Mouse (Mus musculus) embryo, embryonic 11.5 days (tissue): ENCODE measurements around the gene Ankrd12.

Source experiments
- DNase-seq: peaks from one replicate; pipeline ENCODE4 v3.0.0-alpha.2; 2012; ENCODE audit warnings: low read depth, low spot score

Gene Ankrd12

DNA sequence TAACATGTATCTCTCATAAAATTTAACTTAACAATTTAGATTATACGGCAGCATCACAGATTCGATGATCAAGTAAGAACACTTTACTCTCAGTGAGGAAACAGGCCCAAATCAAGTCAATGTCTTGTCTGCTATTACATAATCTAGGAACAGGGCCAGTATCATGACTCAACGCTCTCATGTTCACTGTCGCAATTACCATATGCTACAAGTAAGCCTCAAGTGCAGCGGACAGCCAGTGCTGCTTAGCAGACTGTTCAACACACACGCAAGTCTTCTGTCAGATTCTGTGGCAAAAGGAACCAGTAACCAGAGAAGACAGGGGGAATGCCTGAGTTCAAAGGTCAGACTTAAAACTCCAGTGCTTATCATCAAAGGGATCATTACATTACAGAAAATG, 145.9 kb downstream of the Ankrd12 start:
- no peak for DNase-seq

DNA sequence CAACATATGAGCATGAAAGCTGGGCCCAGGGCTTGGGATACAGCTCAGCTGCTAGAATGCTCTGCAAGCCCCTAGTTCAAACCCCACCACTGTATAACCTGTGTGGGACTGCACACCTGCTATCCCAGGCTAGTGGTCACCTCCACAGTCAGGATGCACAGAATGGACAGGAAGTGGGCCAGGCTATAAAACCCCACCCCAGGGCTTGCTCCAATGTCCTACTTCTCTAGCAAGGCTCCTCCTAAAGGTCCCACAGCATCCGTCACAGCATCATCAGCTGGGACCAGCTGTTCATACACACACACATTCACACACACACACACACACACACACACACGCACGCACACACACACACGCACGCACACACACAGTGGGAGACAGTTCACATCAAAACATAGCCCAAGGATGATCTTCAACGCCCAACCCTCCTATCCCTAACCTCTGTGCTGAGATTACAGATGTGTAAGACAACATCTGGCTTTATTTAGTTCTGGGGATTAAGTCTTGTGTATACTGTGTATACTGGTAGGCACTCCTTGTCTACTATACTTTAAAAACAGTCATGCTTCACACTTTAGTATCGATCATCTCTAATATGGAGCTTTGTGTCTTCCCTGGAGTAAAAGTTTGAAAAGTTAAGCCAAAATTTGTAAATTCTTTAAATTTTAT, 146.6 kb downstream of the Ankrd12 start:
- no peak for DNase-seq

DNA sequence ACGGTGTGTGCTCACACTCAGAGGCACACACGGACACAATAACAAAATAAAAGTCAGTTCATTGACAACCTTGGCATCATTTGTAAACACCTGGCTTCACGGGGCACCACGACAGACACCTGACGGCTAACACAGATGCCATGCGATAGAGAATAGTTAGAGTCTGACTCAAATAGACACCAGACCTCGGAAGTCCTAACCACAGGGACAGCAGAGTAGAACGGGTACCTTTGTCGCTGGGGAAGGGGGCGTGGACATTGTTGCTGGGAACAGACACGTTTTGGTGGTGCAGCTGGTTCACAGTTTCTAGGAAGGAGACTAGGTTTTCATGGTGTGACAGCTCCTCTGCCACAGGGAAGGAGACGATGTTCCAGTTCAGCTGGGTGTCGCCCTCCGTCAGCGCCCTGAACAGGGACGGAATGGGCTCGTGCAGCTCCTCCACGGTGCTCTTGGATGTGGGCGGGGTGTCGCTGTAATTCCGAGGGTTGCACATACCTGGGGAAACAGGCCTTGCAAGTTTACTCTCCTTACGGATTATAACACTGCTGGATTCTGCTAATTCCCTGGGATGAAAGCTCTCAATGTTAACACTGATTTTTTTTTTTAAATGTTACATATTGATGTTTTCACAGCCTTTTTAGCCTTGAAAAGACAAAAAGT, 147.4 kb downstream of the Ankrd12 start:
- DNase-seq = no peak

DNA sequence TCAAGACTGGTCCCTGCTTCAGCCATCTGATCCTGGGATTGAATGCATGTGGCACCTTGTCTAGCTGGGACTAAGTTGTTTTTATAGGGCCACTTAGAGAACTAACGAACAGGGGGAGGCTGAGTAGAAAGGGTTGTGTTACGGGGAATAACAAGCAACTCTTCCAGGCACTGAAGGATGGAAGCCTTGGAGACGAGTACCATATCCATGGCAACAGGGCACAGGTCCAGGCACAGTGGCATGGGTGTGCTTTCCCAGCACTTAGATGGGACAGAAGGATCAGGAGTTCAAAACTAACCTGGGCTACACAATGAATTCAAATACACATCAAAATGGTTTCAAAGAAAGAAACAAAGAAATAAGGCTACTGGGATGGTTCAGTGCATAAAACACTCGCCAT, 149.8 kb downstream of the Ankrd12 start:
- no peak for DNase-seq

DNA sequence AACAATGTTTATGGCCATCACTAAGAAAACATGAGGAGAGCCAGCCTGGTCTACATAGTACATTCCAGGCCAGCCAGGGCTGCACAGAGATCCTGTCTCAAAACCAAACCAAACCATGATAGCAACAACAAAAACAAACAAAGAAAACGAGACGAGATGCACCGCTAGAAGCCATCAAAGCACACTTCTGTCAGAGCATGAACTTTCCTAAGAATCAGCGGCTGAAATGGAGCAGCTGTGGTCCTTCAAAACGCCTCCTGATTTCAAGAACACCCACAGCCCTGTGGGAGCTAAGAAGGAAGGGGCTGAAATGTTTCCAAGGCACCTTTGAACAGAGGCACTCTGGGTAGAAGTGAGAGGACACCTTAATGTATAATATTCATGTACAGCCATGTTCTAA, 152.7 kb downstream of the Ankrd12 start:
- DNase-seq = no peak

DNA sequence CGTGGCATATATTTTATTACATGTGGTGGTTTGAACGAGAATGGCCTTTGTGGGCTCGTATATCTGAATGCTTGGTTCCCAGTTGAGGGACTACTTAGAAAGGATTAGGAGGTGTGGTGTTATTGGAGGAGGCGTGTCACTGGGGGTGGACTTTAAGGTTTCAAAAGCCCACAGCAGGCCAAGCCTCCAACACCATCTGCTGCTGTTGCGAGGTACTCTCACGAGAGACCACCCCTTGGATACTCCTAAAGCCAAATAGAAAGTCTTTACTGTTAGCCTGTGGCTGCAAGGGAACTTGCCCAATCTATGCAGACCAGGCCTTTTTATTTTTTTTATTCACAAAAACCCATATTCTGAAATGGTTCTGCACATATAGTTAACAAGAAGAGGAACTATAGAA, 154.9 kb downstream of the Ankrd12 start:
- no peak for DNase-seq

DNA sequence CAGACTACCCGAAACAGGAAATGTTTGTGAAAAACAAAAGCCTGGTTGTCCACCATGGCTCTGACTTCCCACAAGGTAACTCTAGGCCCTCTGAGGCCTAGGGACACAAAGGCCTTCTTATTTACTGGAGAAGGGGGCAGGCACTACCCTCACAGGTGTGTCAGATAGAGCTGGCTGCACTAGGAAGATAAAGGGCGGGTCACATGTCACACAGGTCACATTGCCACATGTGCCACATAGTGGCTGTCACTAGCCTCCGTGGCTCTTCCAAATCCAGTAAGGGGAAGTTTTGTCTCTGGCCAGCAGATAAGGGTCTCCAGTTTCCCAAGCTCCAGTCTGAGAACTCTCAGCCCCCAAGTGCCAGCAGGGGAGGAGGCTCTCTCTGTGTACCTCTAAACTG, 157.7 kb downstream of the Ankrd12 start:
- no peak for DNase-seq

DNA sequence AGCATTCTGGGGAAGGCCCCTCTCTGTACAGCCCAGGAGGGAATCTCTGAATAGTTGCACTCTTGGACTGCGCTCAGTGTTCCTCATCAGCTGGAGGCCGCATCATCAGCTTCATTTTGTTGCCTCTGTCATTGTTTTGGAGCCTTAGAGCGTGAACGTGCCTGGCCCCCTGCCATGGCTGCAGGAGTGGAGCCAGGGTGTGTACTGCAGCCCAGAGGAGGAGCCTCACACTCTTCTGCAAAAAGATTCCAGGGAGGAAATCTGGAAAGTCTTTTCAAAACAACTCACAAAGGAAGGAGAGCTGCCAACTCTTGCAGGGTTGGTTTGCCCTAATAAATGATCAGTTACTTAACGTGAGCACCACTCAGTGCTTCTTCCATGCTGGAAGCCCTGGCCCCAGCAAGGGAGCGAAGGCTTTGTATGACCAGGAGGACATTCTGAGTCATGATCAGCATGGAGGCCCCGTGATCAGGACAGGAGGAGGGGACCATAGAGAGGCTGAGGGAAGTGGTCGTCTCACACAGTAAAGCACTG, 160.7 kb downstream of the Ankrd12 start:
- DNase-seq = no peak
